Mouse (Mus musculus) pancreas, adult 10 weeks (tissue): ENCODE results near the gene Ldhd. TPM values are rescaled to one million over a fixed set of nuclear protein-coding genes. Genes with fewer than 3 reads are reported as not detected.

Experiments used
- polyA plus RNA-seq: library from polyadenylated mRNA; stranded (reverse); fragments of 350-450 nt; fragmentation: Illumina TruSeq; extraction: RNeasy Lipid Tissue Mini Kit (QIAGEN cat#74804); gene quantifications from one replicate; pipeline ENCODE4 v1.2.3, GENCODE M21; 2015; ENCODE audit warnings: low read depth, low replicate concordance; ENCODE audit not compliant: insufficient read depth

Ldhd gene
- 7.6 TPM for polyA plus RNA-seq

GRCm38 (mm10) chr8:111630105-111630521 is at the start of gene Ldhd:
Gene Ldhd, minus strand, starts transcription at chr8:111630374.

GRCm38 (mm10) chr8:111643264-111644141 is 13.3 kb upstream of the Ldhd start, which contains the start of gene Zfp1:
Gene Zfp1, plus strand, starts transcription at chr8:111643401.

Other genes with a start within 250 kb of the Ldhd start
- 0.55 TPM for gene Fa2h, start 236.6 kb downstream of the Ldhd start, polyA plus RNA-seq
- gene Wdr59, start 108.3 kb downstream of the Ldhd start, polyA plus RNA-seq, result 4.3 TPM
- 10.2 TPM for gene Znrf1, start 94.3 kb downstream of the Ldhd start, polyA plus RNA-seq
- 4.0 TPM for gene Zfp1, start 13.0 kb upstream of the Ldhd start, polyA plus RNA-seq
- gene Ctrb1, start 60.6 kb upstream of the Ldhd start, polyA plus RNA-seq, result 71,947 TPM
- gene Bcar1, start 113.4 kb upstream of the Ldhd start, polyA plus RNA-seq, result 8.4 TPM
- 28.2 TPM for gene Cfdp1, start 223.9 kb upstream of the Ldhd start, polyA plus RNA-seq
- 4.8 TPM for gene Tmem170, start 246.4 kb upstream of the Ldhd start, polyA plus RNA-seq